Mouse (Mus musculus): ENCODE data around the gene Sfrp5.

Sfrp5 gene

DNA sequence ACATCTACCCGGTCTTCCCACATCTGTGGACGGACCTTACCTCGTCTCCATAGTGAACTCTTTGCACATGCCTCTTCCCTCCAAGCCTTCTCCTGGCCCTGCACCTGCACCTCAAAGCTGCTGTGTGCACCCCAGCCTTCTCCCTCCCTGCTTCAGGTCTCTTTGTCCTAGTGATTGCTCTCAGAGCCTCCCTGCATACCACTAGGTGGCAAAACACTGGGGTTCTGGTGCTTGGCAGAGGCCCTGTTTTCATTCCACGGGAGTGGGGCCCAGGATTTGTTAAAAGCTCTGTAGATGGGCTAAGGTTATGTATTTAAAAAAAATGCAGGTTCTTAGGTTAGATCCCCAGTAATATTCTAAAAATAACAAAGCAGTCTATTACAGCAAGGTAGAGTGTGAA, 5.0 kb downstream of the Sfrp5 start:
- DNase-seq, result no peak

DNA sequence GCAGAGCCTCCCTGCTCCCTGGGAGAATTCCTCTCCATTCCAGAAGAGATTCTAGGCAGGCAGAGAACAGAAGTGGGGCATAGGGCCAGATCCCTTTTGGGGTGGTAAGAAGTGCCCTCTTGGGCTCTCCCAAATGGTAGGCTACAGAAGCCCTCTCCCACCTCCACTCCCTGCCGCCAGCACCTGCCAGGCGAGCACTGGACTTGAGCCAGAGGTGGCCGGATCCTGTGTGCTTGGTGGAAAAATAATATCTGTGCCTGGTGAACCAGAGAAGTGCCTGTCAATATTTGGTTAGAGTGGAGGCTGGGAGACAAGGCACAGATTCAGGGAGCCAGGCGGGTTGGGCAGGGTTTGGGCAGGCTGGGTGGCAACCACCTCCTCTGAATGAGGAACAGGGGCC, 5.7 kb downstream of the Sfrp5 start:
- DNase-seq, result peak; percentile 11

GRCm38 (mm10) chr19:42193311-42193710, 8.7 kb downstream of the Sfrp5 start:
- DNase-seq, result no peak

GRCm38 (mm10) chr19:42190494-42190893, 11.6 kb downstream of the Sfrp5 start:
- DNase-seq, result peak; percentile 73

- DNase-seq, result no peak
Measured at GRCm38 (mm10) chr19:42189735-42190134, 12.3 kb downstream of the Sfrp5 start.

DNA sequence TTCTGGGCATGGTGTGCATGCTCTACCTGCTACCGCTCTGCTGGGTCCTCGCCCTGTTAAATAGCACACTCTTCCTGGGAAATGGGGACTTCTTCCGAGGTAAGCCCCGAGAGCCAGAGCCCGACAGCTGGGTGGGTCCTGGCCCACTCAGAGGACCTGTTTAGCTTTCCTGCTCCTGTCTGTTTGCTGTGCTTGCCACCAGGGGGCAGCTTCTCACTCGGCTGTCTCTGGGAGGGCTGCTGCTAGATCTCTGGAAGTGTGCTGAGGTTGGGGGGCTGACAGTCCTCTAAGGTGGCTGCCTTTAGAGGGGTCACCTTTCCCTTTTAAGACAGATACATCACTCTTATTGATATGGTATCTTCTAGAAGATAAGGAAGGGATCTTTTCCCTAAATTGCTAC, 19.4 kb downstream of the Sfrp5 start:
- DNase-seq, result no peak

DNA sequence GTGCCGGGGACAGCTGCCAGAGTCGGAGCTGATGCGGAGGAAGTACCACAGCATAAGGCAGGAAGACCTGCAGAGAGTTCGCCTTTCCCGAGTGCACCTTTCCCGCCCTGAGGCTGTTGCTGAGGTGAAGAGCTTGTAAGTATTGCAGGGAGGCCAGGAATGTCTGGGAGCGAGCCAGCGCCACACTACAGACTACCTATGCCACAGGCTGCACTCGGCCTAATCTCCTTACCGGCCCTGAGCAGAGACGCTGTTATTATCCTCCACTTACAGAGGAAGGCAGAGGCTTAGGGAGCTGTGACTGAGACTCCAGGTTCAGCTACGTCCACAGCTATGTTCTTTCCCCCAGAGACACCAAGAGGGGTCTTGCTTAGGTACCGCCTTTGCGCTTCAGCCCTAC, 22.7 kb downstream of the Sfrp5 start:
- no peak for DNase-seq

DNA sequence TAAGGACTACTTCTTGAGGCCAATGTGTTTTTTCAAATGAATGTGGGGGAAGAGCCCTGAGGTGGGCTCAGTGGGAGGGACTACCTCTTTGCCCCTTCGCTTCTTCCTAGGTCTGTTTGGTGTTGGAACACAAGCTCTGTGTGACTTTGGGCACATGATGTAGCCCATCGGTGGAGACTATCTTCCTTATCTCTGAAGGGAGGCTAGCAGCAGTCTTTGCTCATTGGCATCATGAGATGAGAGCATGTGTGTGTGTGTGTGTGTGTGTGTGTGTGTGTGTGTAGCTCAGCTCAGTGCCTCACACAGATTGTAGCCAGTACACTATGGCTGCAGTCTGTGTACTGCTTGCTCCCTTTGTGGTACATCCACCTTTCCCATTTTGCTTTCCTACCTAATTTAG, 24.6 kb downstream of the Sfrp5 start:
- no peak for DNase-seq

- DNase-seq, result no peak
Measured at GRCm38 (mm10) chr19:42176841-42177240, 25.2 kb downstream of the Sfrp5 start.

GRCm38 (mm10) chr19:42170025-42170969, 31.8 kb downstream of the Sfrp5 start:
- peak; percentile 95 for DNase-seq

GRCm38 (mm10) chr19:42169322-42169975, 32.6 kb downstream of the Sfrp5 start:
- DNase-seq, result peak; percentile 22

DNA sequence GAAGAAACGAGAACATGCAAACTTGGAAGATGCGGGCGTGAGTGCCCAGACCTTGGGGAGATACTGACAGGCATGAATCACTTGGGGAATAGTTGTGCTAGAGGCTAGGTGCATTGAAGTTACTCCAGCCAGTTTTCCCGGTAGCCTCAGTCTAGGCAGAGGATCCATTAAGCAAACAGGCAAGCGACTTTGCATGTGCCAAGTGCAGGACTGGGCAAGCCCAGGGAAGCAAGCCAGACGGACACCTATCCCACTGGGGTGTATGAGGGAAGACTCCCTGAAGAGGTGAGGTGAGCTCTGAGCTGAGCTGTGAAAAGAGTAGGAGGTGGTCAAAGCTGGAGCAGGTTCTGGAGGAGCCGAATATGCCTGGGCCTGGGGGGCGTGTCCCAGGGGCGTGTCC, 34.6 kb downstream of the Sfrp5 start:
- no peak for DNase-seq

DNA sequence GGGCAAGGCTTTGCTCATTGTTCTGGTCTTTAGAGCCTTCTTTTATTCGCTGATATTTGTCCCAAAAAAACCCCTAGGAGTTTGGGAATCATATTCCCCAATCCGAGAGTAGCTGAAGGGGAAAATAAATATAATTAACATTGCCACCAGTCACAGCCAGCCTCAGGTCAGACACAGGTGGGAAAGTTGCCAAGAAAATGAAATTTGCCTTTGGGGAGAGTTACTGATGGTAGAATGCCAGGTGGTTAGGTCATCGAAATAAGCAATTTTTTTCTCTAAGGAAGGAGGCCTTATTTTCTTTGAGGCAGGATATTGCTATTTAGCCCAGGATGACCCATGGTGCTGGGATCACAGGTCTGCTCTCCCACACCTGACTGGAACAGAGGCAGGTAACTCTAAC, 35.3 kb downstream of the Sfrp5 start:
- no peak for DNase-seq

DNA sequence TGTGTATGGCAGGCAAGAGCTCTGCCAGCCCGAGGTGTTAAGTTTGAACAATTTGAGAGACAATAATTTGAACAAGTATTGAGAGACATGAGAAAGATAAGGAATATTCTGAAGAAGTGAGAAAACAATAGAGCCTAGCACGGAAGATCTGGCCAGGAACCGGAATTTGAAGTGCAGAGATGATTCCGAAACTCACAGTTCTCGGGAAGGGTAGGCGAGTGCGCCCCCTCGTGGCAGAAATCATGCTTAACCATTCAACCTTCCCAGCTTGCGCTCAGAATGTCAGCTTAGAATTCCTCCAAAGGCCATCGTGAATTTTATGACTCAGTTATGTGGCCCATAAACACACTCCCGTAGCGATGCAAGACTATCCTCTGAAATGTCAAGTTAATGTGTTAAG, 35.9 kb downstream of the Sfrp5 start:
- peak; percentile 90 for DNase-seq

DNA sequence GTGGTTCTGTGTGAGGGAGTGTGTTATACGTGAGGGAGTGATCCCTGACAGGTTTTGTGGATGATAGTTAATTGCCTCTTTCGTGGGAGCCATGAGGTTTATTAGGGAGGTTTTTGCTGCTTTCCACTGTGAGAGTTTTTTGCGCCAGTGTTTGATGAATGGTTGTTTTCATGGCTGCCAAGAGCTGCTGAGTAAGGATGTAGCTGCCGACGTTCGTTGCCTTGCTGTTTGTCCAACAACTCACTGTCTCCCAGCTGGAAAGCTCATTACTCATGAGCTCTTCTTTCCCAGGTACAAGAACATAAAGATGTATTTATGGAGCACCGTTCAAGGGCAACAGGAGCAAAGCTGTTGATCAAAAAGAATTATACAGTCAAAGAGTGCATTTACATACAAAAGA, 37.9 kb downstream of the Sfrp5 start:
- no peak for DNase-seq

GRCm38 (mm10) chr19:42163764-42164163, 38.3 kb downstream of the Sfrp5 start, which contains the start of gene Zfyve27:
Gene Zfyve27 (plus strand): TSS chr19:42163951.
- DNase-seq, result no peak

DNA sequence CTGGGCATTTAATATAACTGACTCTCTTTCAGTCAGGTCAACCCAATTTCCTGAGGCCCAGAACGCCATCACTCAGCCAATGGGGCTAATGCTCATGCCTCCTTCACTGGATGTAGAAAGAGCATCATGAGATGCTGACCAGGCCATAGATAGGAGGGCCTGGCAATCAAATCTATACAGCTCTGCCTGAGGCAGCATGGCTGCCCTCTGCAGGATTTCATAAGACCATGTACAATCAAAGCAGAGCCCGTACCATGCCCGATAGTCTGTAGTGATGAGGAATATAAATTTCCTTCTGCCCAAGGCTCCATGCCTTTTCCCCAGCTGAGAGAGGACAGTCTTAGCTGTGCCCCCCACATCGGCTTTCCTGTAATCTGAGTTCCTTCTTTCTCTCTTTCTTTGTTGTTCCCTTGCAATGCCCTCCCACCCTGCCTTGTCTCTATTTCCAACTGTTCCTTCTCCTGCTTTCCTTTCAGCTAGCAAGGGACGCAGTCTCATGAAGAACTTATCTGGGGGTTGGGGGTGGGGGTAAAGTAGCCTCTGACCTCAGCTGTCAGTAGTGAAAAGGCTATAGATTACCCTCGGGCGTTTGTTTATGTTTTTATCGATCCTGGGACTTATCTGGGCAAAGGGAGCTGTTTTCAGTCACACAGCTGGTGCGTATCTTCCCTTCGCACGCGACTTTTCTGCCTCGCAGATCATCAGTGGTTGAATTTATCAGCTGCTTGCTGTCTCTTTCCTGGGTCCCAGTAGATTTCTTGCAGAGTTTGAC, 43.6 kb downstream of the Sfrp5 start:
- DNase-seq, result no peak

DNA sequence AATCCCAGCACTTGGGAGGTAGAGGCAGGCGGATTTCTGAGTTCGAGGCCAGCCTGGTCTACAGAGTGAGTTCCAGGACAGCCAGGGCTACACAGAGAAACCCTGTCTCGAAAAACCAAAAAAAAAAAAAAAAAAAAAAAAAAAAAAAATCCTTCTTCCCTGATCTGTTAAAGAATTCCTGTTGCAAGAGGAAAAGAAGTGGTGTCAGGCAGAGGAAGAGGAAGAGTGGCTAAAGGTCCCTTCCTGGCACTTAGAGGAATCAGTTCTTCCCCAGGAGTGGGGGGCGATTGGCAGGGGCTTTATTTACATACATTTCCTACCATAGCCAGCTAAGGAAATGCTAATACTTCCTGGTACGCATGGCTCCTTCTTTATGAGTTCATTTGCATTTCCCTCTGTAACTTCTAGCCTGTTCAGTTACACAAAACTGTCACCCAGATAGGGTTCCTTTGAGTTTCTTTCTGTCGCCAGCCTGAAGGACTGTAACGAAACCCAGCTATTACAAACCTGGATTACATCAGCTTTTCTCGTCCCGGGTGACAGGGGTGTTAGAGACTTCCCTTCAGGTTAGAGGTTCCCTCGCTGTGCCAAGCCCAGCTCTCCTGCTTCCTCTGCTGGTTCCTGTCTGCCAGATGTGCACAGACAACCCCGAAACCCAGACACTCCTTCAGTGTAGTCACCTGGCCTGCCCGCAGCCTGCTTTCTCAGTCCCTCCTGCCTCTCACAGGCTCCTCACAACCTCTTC, 44.4 kb downstream of the Sfrp5 start:
- no peak for DNase-seq

DNA sequence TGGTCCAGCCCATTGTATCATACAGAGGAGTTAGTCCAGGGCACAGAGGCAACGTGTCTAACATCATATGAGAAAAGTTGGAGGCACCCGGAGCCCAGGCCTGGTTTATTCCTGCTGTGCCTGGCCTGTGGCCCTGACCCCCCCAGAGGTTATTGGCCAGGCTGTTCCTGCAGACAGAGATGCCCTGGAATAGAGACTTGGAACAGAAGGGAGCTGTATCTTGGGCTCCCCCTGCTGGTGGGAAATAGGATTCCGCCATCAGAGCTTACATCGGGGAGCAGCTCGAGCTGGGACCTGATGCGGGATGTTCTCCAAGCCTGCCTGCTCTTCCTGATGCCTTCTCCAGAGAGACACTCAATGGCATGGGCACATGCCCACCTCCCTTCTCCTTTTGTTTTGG, 50.1 kb downstream of the Sfrp5 start:
- DNase-seq, result peak; percentile 91

GRCm38 (mm10) chr19:42148569-42148860, 53.5 kb downstream of the Sfrp5 start:
- no peak for DNase-seq
